Mouse (Mus musculus): ENCODE results near the gene Fhl1. TPM values are rescaled to one million over a fixed set of nuclear protein-coding genes. Genes with fewer than 3 reads are reported as not detected.

Fhl1 gene
- polyA plus RNA-seq, 1 experiment, result 266 TPM

GRCm38 (mm10) chrX:56741428-56741827 is 9.8 kb downstream of the Fhl1 start:
- no peak overlapping the region for H3K27ac ChIP-seq (ENCODE audit: insufficient read depth, low read length)
- TF ChIP-seq POLR2A (IDR thresholded peaks at IDR 0.05; ENCODE audit: low read depth, low read length) (no peak), CTCF (IDR thresholded peaks at IDR 0.05; ENCODE audit: borderline replicate concordance, insufficient read depth, low read length) (no peak)
- H3K4me1 ChIP-seq (ENCODE audit: control insufficient read depth, insufficient read depth, low read length), result no peaks in the 10 kb centered on the region
- H3K4me3 ChIP-seq (ENCODE audit: insufficient read depth, low read length), result no peak overlapping the region

- no peaks in the 10 kb centered on the region for H3K4me1 ChIP-seq (ENCODE audit: control insufficient read depth, insufficient read depth, low read length)
- H3K4me3 ChIP-seq (ENCODE audit: insufficient read depth, low read length), result no peak overlapping the region
- H3K27ac ChIP-seq (ENCODE audit: insufficient read depth, low read length), result no peak overlapping the region
- no peak for TF ChIP-seq CTCF (IDR thresholded peaks at IDR 0.05; ENCODE audit: borderline replicate concordance, insufficient read depth, low read length)
- TF ChIP-seq POLR2A (IDR thresholded peaks at IDR 0.05; ENCODE audit: low read depth, low read length), result no peak
Observed at GRCm38 (mm10) chrX:56751536-56751935, 19.9 kb downstream of the Fhl1 start.

GRCm38 (mm10) chrX:56752144-56752543 is 20.6 kb downstream of the Fhl1 start:
- Histone ChIP-seq H3K27ac (ENCODE audit: insufficient read depth, low read length) (no peak overlapping the region), H3K4me3 (ENCODE audit: insufficient read depth, low read length) (no peak overlapping the region), H3K4me1 (ENCODE audit: control insufficient read depth, insufficient read depth, low read length) (no peaks in the 10 kb centered on the region)
- TF ChIP-seq POLR2A (IDR thresholded peaks at IDR 0.05; ENCODE audit: low read depth, low read length), result no peak
- TF ChIP-seq CTCF (IDR thresholded peaks at IDR 0.05; ENCODE audit: borderline replicate concordance, insufficient read depth, low read length), result no peak

GRCm38 (mm10) chrX:56753317-56754289 is 22.0 kb downstream of the Fhl1 start:
- no peak overlapping the region for H3K27ac ChIP-seq (ENCODE audit: insufficient read depth, low read length)
- H3K4me1 ChIP-seq (ENCODE audit: control insufficient read depth, insufficient read depth, low read length), result peaks cover 2% of the 10 kb centered on the region; the same call in 1 of the 2 replicates
- H3K4me3 ChIP-seq (ENCODE audit: insufficient read depth, low read length), result no peak overlapping the region
- TF ChIP-seq CTCF (IDR thresholded peaks at IDR 0.05; ENCODE audit: borderline replicate concordance, insufficient read depth, low read length) (no peak), POLR2A (IDR thresholded peaks at IDR 0.05; ENCODE audit: low read depth, low read length) (no peak)

- no peak overlapping the region for H3K27ac ChIP-seq (ENCODE audit: insufficient read depth, low read length)
Observed at GRCm38 (mm10) chrX:56755646-56756045, 24.1 kb downstream of the Fhl1 start.

GRCm38 (mm10) chrX:56756352-56756751 is 24.8 kb downstream of the Fhl1 start:
- H3K27ac ChIP-seq (ENCODE audit: insufficient read depth, low read length), result no peak overlapping the region
- TF ChIP-seq CTCF (IDR thresholded peaks at IDR 0.05; ENCODE audit: borderline replicate concordance, insufficient read depth, low read length) (no peak), POLR2A (IDR thresholded peaks at IDR 0.05; ENCODE audit: low read depth, low read length) (no peak)
- no peak overlapping the region for H3K4me3 ChIP-seq (ENCODE audit: insufficient read depth, low read length)
- peaks cover 2% of the 10 kb centered on the region; the same call in 1 of the 2 replicates for H3K4me1 ChIP-seq (ENCODE audit: control insufficient read depth, insufficient read depth, low read length)

More at GRCm38 (mm10) chrX:56755646-56756045, 24.1 kb downstream of the Fhl1 start:
- Histone ChIP-seq H3K4me3 (ENCODE audit: insufficient read depth, low read length) (no peak overlapping the region), H3K4me1 (ENCODE audit: control insufficient read depth, insufficient read depth, low read length) (peaks cover 2% of the 10 kb centered on the region; the same call in 1 of the 2 replicates)
- TF ChIP-seq CTCF (IDR thresholded peaks at IDR 0.05; ENCODE audit: borderline replicate concordance, insufficient read depth, low read length), result no peak
- TF ChIP-seq POLR2A (IDR thresholded peaks at IDR 0.05; ENCODE audit: low read depth, low read length), result no peak

- TF ChIP-seq POLR2A (IDR thresholded peaks at IDR 0.05; ENCODE audit: low read depth, low read length) (no peak), CTCF (IDR thresholded peaks at IDR 0.05; ENCODE audit: borderline replicate concordance, insufficient read depth, low read length) (no peak)
- no peak overlapping the region for H3K27ac ChIP-seq (ENCODE audit: insufficient read depth, low read length)
- peaks cover 2% of the 10 kb centered on the region; the same call in 1 of the 2 replicates for H3K4me1 ChIP-seq (ENCODE audit: control insufficient read depth, insufficient read depth, low read length)
- H3K4me3 ChIP-seq (ENCODE audit: insufficient read depth, low read length), result no peak overlapping the region
Observed at GRCm38 (mm10) chrX:56760257-56760760, 28.7 kb downstream of the Fhl1 start.

GRCm38 (mm10) chrX:56769838-56770237 is 38.3 kb downstream of the Fhl1 start:
- H3K4me3 ChIP-seq (ENCODE audit: insufficient read depth, low read length), result no peak overlapping the region
- H3K27ac ChIP-seq (ENCODE audit: insufficient read depth, low read length), result no peak overlapping the region
- no peaks in the 10 kb centered on the region for H3K4me1 ChIP-seq (ENCODE audit: control insufficient read depth, insufficient read depth, low read length)
- no peak for TF ChIP-seq CTCF (IDR thresholded peaks at IDR 0.05; ENCODE audit: borderline replicate concordance, insufficient read depth, low read length)
- no peak for TF ChIP-seq POLR2A (IDR thresholded peaks at IDR 0.05; ENCODE audit: low read depth, low read length)

GRCm38 (mm10) chrX:56771751-56772150 is 40.2 kb downstream of the Fhl1 start:
- no peak for TF ChIP-seq POLR2A (IDR thresholded peaks at IDR 0.05; ENCODE audit: low read depth, low read length)
- no peak for TF ChIP-seq CTCF (IDR thresholded peaks at IDR 0.05; ENCODE audit: borderline replicate concordance, insufficient read depth, low read length)
- no peak overlapping the region for H3K4me3 ChIP-seq (ENCODE audit: insufficient read depth, low read length)
- H3K27ac ChIP-seq (ENCODE audit: insufficient read depth, low read length), result no peak overlapping the region
- no peaks in the 10 kb centered on the region for H3K4me1 ChIP-seq (ENCODE audit: control insufficient read depth, insufficient read depth, low read length)

GRCm38 (mm10) chrX:56773329-56773728 is 41.7 kb downstream of the Fhl1 start:
- no peak overlapping the region for H3K4me3 ChIP-seq (ENCODE audit: insufficient read depth, low read length)
- H3K27ac ChIP-seq (ENCODE audit: insufficient read depth, low read length), result no peak overlapping the region
- TF ChIP-seq POLR2A (IDR thresholded peaks at IDR 0.05; ENCODE audit: low read depth, low read length), result no peak
- TF ChIP-seq CTCF (IDR thresholded peaks at IDR 0.05; ENCODE audit: borderline replicate concordance, insufficient read depth, low read length), result no peak
- no peaks in the 10 kb centered on the region for H3K4me1 ChIP-seq (ENCODE audit: control insufficient read depth, insufficient read depth, low read length)

Measured in embryonic fibroblast, embryonic 13.5 days (primary cell).